ENCODE assay signal across 14 mouse cellular contexts in genomic region chr10:44481379-44481778, GRCm38 (mm10). TPM values are rescaled to one million over a fixed set of nuclear protein-coding genes. Genes with fewer than 3 reads are reported as not detected.
DNase-seq lines count a peak whose midpoint lies in the region; ATAC-seq and TF ChIP-seq lines count a peak whose summit lies in the region.
"Had no signal": no experiment of that assay in that cellular context is flagged by ENCODE, and none has a peak within 500 bp of the region (broad histone marks: within the 10 kb centered on the region; RNA-seq: fewer than 3 reads in every experiment).

No protein-coding gene starts in this region.

- TF ChIP-seq POLR2A in lung, adult 2 months (IDR thresholded peaks at IDR 0.05; ENCODE audit: borderline replicate concordance, extremely low read depth, low read depth, low read length): no peak

- no peak overlapping the region for H3K4me3 ChIP-seq in lung, adult 2 months (replicated peaks; ENCODE audit: extremely low read depth, low read depth, low read length)
- H3K4me3 ChIP-seq in lung, postnatal 0 days (ENCODE audit: low read depth, low read length): no peak overlapping the region
- H3K4me3 ChIP-seq: embryonic facial prominence, embryonic 15.5 days; heart, adult 2 months; liver, embryonic 15.5 days; midbrain, embryonic 15.5 days had no signal

- TF ChIP-seq EP300 in lung, postnatal 0 days (IDR thresholded peaks at IDR 0.05): peak; percentile 41; the same call in 1 of the 2 replicates

- H3K27me3 ChIP-seq in lung, postnatal 0 days (replicated peaks; ENCODE audit: insufficient read depth, low read length): no peaks in the 10 kb centered on the region
- H3K27me3 ChIP-seq: liver, embryonic 15.5 days; midbrain, embryonic 15.5 days had no signal

- H3K9ac ChIP-seq in lung, postnatal 0 days (replicated peaks; ENCODE audit: low read depth): no peak overlapping the region
- H3K9ac ChIP-seq: embryonic facial prominence, embryonic 15.5 days; liver, embryonic 15.5 days; midbrain, embryonic 15.5 days had no signal

- DNase-seq in lung, adult 18-20 months: peak; percentile 44 to 69
- no peak for DNase-seq in lung, adult 2 months
- DNase-seq in kidney, adult 8-10 months: peak; percentile 91 to 94
- DNase-seq in lung, postnatal 0 days (ENCODE audit: low spot score): peak; percentile 63
- no peak for DNase-seq in heart, postnatal 4 days
- no peak for DNase-seq in thymus, postnatal 14 days
- DNase-seq in natural killer cell, adult 2 months (ENCODE audit: low spot score in 2 of 2): no peak
- DNase-seq: cerebellum, postnatal 25 days; heart, adult 2 months; heart, postnatal 36 days; right cerebral cortex, adult 18-20 months had no signal

- no peaks in the 10 kb centered on the region for H3K36me3 ChIP-seq in lung, postnatal 0 days (ENCODE audit: insufficient read depth, low read length)
- H3K36me3 ChIP-seq: embryonic facial prominence, embryonic 15.5 days; liver, embryonic 15.5 days; midbrain, embryonic 15.5 days had no signal

- H3K4me1 ChIP-seq in lung, adult 2 months (ENCODE audit: control insufficient read depth, insufficient read depth, low read length): peaks cover 3% of the 10 kb centered on the region
- peaks cover 11% of the 10 kb centered on the region; the same call in 1 of the 2 replicates for H3K4me1 ChIP-seq in lung, postnatal 0 days (ENCODE audit: insufficient read depth, low read depth, low read length)
- H3K4me1 ChIP-seq: embryonic facial prominence, embryonic 15.5 days; liver, embryonic 15.5 days had no signal

- no peaks in the 10 kb centered on the region for H3K9me3 ChIP-seq in lung, postnatal 0 days (ENCODE audit: low read length)
- H3K9me3 ChIP-seq: embryonic facial prominence, embryonic 15.5 days; liver, embryonic 15.5 days; midbrain, embryonic 15.5 days had no signal

- 64% methylated on average over 5 of the region's 5 CpGs for WGBS in lung, adult 2 months
- WGBS in lung, postnatal 0 days: 45% methylated on average over 5 of the region's 5 CpGs

- no peak overlapping the region for H3K27ac ChIP-seq in lung, postnatal 0 days (ENCODE audit: low read length)
- H3K27ac ChIP-seq: embryonic facial prominence, embryonic 15.5 days; heart, adult 2 months; liver, embryonic 15.5 days; midbrain, embryonic 15.5 days had no signal

- H3K4me2 ChIP-seq in lung, postnatal 0 days (replicated peaks; ENCODE audit: low read depth, low read length): no peak overlapping the region
- H3K4me2 ChIP-seq: embryonic facial prominence, embryonic 15.5 days; liver, embryonic 15.5 days; midbrain, embryonic 15.5 days had no signal

- ATAC-seq in lung, postnatal 0 days: peak; percentile 58
- ATAC-seq: midbrain, embryonic 15.5 days had no signal

- no peak for TF ChIP-seq CTCF in lung, adult 2 months (IDR thresholded peaks at IDR 0.05; ENCODE audit: insufficient read depth, low read length)
- no peak for TF ChIP-seq CTCF in lung, postnatal 0 days (IDR thresholded peaks at IDR 0.05)

RNA-seq across cellular contexts. Expression of gene Prdm1, which starts 46.9 kb away (rescaled TPM):
- polyA plus RNA-seq in lung, adult 2 months (2012; rRNA removed): 4.9 and 7.9 TPM in 2 replicates
- 3.2 and 5.5 TPM in 2 replicates for polyA plus RNA-seq in lung, postnatal 0 days (2015; fragmentation: Nextera tagmentation; extraction: Ambion mirVana)
- 1 to 10 TPM; 2.4 to 2.5 TPM for total RNA-seq in heart, postnatal 4 days (2021)

Comparison
In these comparisons a context has a peak if more than half of its experiments do, and no peak if none do; other contexts are left out.
1. DNase-seq: peak in lung, adult 18-20 months (2 of 2), kidney, adult 8-10 months (2 of 2) and lung, postnatal 0 days (single experiment); none in lung, adult 2 months (single experiment), heart, postnatal 4 days (single experiment), thymus, postnatal 14 days (single experiment) and natural killer cell, adult 2 months (0 of 2).